Mouse (Mus musculus) embryo, embryonic 11.5 days (tissue): Measurements from ENCODE around the gene Icam4.

Experiments used
- DNase-seq: peaks from one replicate; pipeline ENCODE4 v3.0.0-alpha.2; 2012; ENCODE audit warnings: low read depth, low spot score

The Icam4 gene

GRCm38 (mm10) chr9:21011846-21012312, 17.3 kb upstream of the Icam4 start:
- DNase-seq = no peak

GRCm38 (mm10) chr9:21012368-21012767, 16.8 kb upstream of the Icam4 start:
- no peak for DNase-seq

GRCm38 (mm10) chr9:21014691-21015570, 14.2 kb upstream of the Icam4 start:
- no peak for DNase-seq

- no peak for DNase-seq
Measured at GRCm38 (mm10) chr9:21015571-21016130, 13.5 kb upstream of the Icam4 start, which contains the start of gene Icam1. Icam1 (plus strand) TSS chr9:21015985.

- DNase-seq = no peak
Measured at GRCm38 (mm10) chr9:21016331-21017176, 12.6 kb upstream of the Icam4 start.

- no peak for DNase-seq
Measured at GRCm38 (mm10) chr9:21017177-21017575, 12.0 kb upstream of the Icam4 start.

- no peak for DNase-seq
Measured at GRCm38 (mm10) chr9:21018600-21018999, 10.6 kb upstream of the Icam4 start.

GRCm38 (mm10) chr9:21021363-21021762, 7.8 kb upstream of the Icam4 start:
- no peak for DNase-seq

- DNase-seq = no peak
Measured at GRCm38 (mm10) chr9:21022288-21022687, 6.9 kb upstream of the Icam4 start.

GRCm38 (mm10) chr9:21022726-21023125, 6.4 kb upstream of the Icam4 start:
- DNase-seq = no peak

- DNase-seq = no peak
Measured at GRCm38 (mm10) chr9:21025258-21025810, 3.8 kb upstream of the Icam4 start.

- no peak for DNase-seq
Measured at GRCm38 (mm10) chr9:21026849-21027248, 2.3 kb upstream of the Icam4 start.

- no peak for DNase-seq
Measured at GRCm38 (mm10) chr9:21027774-21028290, 1.3 kb upstream of the Icam4 start.

GRCm38 (mm10) chr9:21028560-21029110, 538 bp upstream of the Icam4 start:
- no peak for DNase-seq

GRCm38 (mm10) chr9:21030055-21030600, 955 bp downstream of the Icam4 start:
- no peak for DNase-seq

GRCm38 (mm10) chr9:21030781-21031250, 1.6 kb downstream of the Icam4 start:
- DNase-seq = peak; percentile 72

- DNase-seq = no peak
Measured at GRCm38 (mm10) chr9:21031251-21031895, 2.2 kb downstream of the Icam4 start.

GRCm38 (mm10) chr9:21031896-21032351, 2.8 kb downstream of the Icam4 start, which contains the start of gene Icam5:
Icam5 (plus strand) TSS chr9:21032073.
- no peak for DNase-seq

- DNase-seq = no peak
Measured at GRCm38 (mm10) chr9:21032491-21032890, 3.3 kb downstream of the Icam4 start.

- DNase-seq = peak; percentile 73
Measured at GRCm38 (mm10) chr9:21033136-21033535, 4.0 kb downstream of the Icam4 start.
